Mouse (Mus musculus): ENCODE measurements around the gene Rmdn3.

DNA sequence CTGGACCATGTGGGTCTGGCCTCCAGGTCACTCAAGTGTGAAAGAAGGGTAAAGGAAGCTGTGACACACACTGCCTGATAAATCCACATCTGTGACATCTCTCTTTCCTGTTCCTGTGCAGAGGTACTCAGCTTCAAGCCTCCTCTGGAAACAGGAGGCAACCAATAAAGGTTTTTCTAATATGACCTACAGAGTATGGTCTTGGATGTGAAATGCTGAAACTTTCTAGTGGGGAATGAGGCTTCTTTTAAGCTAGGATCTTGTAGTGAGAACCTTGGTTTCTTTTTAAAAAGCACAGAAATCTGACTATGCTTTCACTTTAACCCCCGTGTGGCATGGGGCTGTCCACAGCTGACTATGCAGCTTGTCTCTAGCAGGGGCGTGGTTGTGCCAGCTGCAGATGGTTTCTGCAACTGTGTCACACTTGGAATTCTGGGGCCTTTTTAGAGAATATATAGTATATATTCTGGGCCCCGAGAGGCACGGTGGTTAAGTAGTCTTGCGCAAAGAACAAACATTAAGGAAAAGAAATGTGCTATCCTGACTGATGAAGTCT lies 20.6 kb upstream of the Rmdn3 start:
- no peak for TF ChIP-seq CTCF (IDR thresholded peaks at IDR 0.05; ENCODE audit: control insufficient read depth, insufficient read depth, insufficient replicate concordance, low read depth, low read length)
- no peak for TF ChIP-seq POLR2A (IDR thresholded peaks at IDR 0.05; ENCODE audit: control insufficient read depth, low read depth, low read length)
